Mouse (Mus musculus) 416B (cell line): ENCODE data around the gene Sesn2.
A peak's percentile ranks its signal among the peaks of the same experiment; 100 is the strongest.

Experiments used
- DNase-seq: peaks from one replicate; pipeline ENCODE4 v3.0.0; 2011; ENCODE audit warnings: low read depth

The Sesn2 gene

GRCm38 (mm10) chr4:132514555-132515135, 4.3 kb upstream of the Sesn2 start:
- DNase-seq, result peak; percentile 92

DNA sequence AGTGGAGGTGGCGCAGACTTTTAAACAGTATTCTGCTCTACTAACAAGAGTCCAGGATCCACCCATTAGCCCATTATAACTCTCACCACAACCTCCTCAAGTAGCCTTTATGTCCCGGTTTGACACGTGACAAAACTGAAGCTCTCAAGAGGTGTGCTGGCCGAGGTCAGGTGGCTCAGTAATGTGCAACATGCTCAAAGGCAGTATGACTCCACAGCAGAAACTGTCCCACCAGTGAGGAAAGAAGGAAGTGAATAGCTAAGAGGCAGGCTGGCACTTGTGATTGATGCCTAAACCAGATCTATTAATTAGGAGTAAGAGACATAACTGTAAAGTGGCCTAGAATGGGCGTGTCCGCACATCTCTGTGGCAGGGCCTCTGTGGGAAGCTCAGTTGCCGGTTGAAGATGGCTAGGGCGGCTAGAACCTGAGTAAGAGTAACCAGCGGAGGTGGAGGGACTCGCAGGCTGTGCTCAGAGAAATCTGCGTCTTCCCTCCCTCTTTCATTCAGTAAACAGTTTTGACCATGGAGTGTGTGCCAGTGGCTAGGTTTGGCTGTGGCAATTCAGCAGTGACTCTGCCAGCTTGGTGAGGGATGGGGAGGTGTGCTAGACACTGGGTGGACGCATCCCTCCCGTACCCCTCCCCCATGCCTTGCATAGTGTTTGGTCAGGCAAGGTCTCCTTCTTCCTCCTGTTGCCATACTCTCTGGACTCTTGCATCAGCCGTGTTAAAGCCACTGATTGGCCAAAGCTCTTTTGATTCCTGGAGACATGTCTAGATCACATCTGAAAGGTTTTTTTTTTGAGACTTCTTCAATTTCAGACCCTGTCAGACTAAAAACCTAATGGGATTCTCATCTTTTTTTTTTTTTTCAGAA, 3.3 kb upstream of the Sesn2 start:
- DNase-seq, result peak; percentile 97

- DNase-seq, result no peak
These were observed 1.8 kb upstream of the Sesn2 start for GRCm38 (mm10) chr4:132512080-132512479.

DNA sequence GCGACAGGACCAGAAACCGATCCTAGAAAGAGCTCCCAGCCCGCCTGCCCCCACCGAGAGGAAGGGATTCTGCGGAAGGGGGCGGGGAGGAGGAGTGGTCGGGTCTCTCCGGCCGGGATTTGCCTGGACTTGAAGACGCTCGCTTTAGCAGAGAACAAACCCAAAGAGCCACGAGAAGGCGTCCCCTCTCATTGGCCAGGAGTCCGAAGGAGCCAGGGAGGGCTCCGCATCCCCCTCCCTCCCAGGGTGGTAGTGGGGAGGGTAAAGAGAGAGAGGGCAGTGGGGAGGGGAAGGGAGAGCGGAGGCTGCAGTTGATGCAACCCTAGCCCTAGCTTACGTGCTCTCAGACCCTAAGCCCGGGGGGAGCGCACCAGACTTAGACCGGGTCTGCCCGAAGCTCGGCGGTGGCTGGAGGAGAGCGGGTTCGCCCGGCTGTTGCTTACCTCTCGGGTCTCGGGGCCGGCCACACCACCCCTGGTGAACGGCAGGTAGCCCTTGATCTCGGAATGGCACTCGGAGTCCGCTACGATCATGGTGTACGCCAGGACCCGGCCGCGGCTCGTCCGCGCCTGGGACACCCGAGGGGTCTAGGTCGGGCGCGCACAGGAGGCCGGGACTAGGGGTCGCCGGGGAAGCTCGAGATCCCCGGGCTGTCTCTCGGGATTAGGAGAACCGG, 542 bp downstream of the Sesn2 start:
- peak; percentile 96 for DNase-seq

DNA sequence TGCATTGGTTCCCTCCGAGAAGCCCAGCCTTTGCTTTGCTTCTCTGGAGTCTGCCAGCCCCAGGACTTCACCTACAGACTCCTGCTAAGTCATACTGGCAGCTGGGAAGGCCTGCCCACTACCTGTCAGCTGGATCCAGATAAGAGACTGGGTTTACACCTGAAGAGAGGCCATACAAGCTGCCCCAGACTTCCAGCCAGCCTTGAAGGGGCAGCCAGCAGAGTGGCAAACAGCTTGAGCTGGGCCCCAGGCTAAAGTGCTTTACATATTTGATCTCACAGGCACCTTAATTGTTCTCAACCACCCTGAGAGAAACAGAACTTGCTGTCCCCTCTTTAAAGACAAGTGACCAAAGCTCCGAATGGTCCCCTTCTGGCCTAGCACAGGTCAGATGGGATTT, 3.1 kb downstream of the Sesn2 start:
- DNase-seq, result no peak

GRCm38 (mm10) chr4:132506250-132506649, 4.1 kb downstream of the Sesn2 start:
- no peak for DNase-seq

- DNase-seq, result no peak
These were observed 4.5 kb downstream of the Sesn2 start for GRCm38 (mm10) chr4:132505800-132506199.

GRCm38 (mm10) chr4:132505034-132505738, 5.1 kb downstream of the Sesn2 start:
- no peak for DNase-seq

GRCm38 (mm10) chr4:132503344-132503743, 7.0 kb downstream of the Sesn2 start:
- no peak for DNase-seq

DNA sequence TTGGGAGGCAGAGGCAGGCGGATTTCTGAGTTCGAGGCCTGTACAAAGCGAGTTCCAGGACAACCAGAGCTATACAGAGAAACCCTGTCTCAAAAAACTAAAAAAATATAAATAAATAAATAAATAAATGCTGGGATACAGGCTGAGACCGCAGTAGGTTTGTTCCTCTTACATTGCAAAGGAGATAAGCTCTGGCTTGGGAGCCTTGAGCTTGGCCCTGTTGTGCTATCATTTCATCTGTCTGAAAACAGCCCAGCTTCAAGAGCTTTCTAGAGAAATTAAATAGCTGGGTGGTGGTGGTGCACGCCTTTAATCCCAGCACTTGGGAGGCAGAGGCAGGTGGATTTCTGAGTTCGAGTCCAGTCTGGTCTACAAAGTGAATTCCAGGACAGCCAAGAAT, 8.7 kb downstream of the Sesn2 start:
- DNase-seq, result no peak

DNA sequence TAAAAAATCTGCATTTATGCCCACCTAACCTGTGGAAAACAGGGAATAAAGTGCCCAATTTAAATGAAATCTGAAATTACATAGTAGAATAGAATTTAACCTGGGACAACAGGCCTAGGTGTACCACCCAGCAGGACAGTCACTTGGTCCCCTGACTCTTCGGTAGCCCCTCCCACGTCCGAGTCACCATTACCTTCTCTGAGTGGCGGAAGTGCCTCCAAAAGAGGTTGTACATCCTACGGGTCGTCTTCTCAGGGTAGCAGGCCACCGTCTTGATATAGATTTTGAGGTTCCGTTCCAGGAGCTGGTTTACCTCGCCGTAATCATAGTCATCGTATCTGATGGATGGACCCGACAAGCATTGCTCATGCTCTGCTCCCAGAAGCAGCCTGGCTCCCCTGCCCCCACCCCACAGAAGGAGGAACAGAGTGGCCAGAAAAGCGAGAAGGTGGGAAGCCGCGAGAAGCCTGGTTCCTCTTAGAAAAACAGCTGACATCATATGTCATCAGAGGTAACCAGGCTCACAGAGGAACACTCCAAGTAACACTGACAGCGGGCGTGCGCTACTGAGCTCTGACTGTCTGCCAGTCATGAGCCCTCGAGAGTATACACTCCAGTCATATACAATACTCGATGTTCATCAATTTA, 15.9 kb downstream of the Sesn2 start:
- peak; percentile 50 for DNase-seq

DNA sequence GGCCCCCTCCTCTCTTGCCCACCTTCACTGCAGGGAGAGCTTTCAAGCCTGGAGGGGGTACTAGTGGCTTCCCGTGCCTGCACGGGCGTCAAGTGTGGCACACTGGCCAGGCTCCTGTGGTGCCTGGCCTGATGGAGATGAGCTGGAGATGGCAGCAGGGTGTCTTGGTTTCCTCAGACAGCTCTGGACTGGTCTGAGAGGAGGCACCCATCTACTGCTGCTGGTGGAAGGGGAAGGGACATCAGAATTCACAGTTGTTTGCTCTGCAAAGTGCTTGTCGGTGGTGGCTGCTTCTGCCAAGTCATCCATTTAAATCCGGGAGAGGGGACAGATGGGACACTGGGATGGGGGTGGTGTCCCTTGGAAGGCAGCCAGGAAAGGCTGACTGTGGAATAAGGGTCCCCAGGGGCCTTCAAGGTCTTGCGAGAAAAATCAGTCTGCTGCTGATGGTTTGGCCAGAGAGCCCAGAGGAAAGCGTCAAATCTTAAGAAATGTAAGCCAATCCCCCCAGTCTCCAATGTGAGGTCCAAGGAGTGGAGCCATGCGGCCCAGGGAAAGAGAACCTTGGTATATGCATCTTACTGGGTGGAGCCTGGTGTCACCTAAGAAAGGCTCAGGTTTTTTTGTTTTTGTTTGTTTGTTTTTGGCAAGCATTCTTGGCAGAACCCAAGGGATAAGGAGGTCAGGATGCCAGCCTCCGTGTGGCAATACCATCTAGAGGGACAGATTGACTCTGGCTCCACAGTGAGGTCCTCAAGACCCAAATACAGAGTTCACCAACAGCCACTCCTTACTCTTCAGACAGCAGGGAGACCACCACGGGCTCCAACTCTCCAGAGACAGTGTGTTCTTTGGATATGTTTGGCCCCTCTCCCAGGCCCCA, 17.9 kb downstream of the Sesn2 start:
- no peak for DNase-seq

DNA sequence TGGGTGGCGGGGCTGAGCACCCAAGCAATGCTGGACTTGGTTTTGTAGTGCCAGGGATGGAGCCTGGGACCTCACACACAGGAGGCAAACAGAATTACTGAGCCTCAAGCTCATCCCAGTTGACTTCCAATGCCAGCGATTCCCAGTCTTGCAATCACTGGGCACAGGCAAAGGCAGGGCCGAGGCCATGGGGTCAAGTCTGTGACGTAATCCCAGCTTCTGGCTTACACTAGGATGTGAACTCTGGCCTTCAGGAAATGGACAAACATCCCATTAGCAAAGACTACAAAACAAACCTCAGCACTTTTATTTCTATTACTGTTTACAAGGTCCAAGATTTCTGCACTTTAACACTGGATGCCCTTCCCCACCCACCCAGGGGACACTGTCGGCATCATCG, 18.6 kb downstream of the Sesn2 start:
- DNase-seq, result peak; percentile 34

GRCm38 (mm10) chr4:132491057-132491456, 19.2 kb downstream of the Sesn2 start:
- DNase-seq, result no peak

DNA sequence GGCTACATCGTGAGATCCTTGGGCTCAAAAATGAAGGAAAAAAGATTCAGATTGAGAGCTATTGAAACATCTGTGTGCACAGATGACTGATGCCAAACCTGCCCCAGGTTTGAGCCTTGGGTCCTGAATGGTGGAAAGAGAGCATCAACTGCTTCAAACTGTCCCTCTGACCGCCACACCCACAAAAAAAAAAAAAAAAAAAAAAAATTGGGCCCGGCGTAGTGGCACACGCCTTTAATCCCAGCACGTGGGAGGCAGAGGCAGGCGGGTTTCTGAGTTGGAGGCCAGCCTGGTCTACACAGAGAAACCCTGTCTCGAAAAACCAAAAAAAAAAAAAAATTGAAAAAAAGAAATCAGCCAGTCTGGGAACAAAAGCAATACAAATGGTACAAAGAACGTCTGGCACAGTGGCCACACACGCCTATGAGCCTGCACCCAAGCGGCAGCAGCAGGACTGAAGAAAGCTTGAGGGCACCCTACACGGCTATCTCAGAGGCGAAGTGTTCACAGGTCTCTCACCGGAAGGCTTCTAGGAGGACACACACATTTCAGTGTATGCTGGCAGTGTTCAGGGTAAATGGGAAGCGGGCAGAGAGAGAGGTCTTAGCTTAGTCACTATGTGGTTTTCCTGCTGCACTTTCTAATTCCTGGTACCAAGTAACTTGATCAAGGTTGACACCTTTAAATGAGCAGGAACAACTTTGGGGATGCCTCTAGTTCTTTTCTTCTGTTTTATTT, 19.9 kb downstream of the Sesn2 start:
- DNase-seq, result peak; percentile 95

GRCm38 (mm10) chr4:132488976-132489375, 21.3 kb downstream of the Sesn2 start:
- no peak for DNase-seq

DNA sequence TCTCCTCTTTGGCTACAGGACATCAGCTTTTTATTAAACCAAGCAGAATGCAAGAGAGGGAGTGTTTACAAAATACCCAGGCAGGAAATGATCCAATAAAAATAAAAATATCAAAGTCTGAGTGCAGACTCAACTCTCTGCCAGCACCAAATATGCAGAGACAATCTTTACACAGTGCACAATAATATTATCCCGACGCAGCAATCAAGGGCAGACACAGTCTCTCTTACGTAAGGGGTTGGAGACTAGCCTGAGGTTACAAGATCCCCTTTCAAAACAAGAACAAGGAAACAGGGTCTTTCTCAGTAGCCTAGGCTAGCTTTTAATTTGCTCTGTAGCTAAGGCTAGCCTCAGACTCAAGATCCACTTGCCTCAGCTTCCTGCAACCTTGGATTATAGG, 21.8 kb downstream of the Sesn2 start:
- no peak for DNase-seq

GRCm38 (mm10) chr4:132484820-132485219, 25.5 kb downstream of the Sesn2 start:
- no peak for DNase-seq

GRCm38 (mm10) chr4:132484231-132484630, 26.1 kb downstream of the Sesn2 start:
- DNase-seq, result no peak

DNA sequence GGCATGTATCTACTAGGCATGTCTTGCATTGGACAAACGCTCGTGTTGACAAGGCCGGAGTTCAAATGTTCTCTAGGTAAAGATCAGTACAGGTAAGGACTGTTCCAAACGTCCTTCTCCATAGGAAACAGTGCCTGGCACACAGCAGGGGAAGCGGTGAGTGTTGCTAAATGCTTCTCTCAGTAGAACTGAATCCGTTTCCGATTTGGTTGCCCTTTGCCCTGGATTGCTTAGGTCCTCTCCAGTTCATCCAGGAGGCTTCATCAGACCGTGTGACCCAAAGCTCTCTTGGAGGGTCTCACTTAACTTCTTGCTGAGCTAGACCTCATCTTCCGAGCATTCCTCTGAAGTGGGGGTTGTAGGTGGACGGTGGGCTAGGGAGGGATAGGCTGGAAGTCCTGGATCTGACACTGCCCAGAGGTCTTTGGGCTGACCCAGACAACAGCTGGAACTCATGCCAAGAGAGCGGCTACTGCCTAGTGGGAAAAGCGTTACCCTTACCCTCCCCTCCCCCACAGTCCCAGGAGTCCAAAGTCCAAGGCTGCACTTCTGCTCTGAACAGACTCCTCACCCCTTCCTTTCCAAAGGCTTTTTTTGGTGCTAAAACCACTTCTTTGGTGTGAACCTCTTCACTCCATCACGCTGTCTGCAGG, 27.2 kb downstream of the Sesn2 start:
- DNase-seq, result no peak
